Mouse (Mus musculus) cerebellum, adult 9-10 months (tissue): ENCODE results near the gene Cep112.
A peak's percentile ranks its signal among the peaks of the same experiment; 100 is the strongest.

Experiments
- DNase-seq: peaks from one replicate; pipeline ENCODE4 v3.0.0; 2022

Cep112 gene

DNA sequence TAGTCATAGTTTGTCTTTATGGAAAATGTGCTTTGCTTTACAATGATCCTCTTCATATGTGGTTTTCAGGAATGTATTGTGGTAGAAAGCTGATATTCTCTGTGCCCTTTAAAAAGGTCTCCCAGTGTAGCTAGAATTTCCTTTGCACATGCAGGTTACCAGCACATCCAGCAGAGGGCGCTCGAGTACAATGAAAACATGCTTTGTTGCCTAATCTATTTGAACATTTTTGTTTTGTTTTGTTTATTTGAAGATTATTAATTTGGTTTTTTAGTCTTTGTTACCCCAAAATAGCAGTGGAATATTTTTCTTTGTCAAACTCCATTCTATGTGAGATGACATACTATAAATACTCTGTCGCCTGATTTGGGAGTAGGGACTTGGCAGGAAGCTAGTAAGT is 24.8 kb downstream of the Cep112 start:
- DNase-seq = peak; percentile 63

DNA sequence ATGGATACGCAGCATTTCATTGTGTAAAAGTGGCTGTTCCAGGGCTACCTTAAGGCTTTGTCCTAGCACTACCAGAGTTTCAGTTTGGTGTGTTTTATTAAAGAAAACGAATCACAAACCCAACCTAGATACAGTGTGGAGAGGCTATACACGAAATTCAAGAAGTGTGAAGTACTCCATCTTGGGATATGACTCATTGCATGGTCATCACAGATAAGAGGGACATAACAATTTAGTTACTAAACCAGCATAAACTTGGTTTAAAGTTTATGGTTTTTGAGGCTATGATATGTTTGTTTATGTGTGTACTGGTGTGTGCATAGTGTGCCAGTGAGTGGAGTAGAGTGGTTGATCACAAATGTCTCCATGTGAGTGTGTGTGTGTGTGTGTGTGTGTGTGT is 34.6 kb downstream of the Cep112 start:
- DNase-seq = no peak

- no peak for DNase-seq
These were observed 39.1 kb downstream of the Cep112 start for GRCm38 (mm10) chr11:108464138-108464537.

DNA sequence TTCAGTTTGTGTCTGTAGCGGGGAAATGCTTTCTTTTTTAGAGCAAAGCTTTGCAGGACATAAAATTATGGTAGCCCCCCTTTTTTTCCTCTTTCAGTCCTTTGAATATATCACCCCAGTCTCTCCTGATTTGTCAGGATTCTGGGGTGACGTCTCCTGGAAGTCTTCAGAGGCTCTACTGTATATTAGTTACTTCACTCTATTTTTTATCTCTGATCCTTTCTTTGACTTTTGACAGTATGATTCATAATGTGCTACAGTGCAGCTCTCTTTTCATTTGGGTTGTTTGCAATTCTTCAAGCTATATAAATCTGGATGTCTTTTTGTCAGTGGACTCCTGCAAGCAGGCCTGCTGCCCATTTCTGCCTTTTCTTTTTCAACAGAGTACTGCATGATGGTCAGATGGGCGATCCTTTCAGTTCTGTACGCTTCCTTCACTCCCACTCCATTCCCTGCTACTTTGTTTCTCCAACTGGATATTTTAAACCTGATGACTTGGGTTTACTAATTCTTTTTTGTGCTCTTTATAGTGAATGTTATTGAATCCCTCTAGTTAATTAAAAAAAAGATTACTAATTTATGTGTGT is 39.8 kb downstream of the Cep112 start:
- DNase-seq = no peak

GRCm38 (mm10) chr11:108475738-108476137 is 50.7 kb downstream of the Cep112 start:
- DNase-seq = no peak

- DNase-seq = no peak
These were observed 51.2 kb downstream of the Cep112 start for GRCm38 (mm10) chr11:108476226-108476625.

- no peak for DNase-seq
These were observed 59.0 kb downstream of the Cep112 start for GRCm38 (mm10) chr11:108483976-108484375.

- DNase-seq = no peak
These were observed 63.3 kb downstream of the Cep112 start for GRCm38 (mm10) chr11:108488256-108488655.

- no peak for DNase-seq
These were observed 64.9 kb downstream of the Cep112 start for GRCm38 (mm10) chr11:108489863-108490262.

GRCm38 (mm10) chr11:108508190-108508589 is 83.2 kb downstream of the Cep112 start:
- DNase-seq = no peak

- DNase-seq = no peak
These were observed 102.9 kb downstream of the Cep112 start for GRCm38 (mm10) chr11:108527725-108528363.

DNA sequence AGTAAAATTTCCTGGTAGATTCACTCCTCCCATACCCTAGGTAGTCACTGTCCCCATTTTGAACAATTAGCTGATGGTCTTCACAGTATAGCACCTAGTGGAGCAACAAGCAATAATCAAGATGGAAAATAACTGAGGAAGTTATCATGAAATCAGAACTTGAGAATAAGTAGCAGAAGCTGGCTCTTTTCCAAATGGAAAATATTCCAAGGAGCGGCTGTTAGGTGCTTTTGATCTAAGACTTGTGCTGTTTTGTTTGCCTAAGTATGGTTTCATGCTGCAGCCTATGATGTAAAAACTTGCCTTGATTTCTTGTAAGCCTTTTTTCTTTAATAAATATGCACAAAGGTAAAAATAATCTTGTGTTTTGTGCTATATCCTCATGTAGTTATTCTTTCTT is 107.9 kb downstream of the Cep112 start:
- DNase-seq = no peak

DNA sequence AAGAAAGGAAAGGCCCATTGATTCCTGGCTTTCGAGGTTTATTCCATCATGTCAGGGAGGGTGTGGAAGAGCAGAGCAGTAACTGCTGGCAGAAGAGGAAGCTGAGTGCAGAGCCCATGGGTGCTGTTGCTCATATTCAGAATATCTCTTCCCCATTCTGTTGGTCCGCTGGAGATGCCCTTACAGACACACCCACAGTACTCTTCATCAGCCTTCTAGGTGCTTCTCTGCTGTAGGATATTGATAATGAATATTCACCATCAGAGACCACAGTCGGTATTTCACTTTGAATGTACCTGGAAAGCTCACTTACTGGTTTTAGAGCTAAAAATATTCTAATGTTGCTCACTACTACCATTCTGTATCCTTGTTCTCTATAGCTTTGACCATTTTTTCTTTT is 109.0 kb downstream of the Cep112 start:
- DNase-seq = no peak

DNA sequence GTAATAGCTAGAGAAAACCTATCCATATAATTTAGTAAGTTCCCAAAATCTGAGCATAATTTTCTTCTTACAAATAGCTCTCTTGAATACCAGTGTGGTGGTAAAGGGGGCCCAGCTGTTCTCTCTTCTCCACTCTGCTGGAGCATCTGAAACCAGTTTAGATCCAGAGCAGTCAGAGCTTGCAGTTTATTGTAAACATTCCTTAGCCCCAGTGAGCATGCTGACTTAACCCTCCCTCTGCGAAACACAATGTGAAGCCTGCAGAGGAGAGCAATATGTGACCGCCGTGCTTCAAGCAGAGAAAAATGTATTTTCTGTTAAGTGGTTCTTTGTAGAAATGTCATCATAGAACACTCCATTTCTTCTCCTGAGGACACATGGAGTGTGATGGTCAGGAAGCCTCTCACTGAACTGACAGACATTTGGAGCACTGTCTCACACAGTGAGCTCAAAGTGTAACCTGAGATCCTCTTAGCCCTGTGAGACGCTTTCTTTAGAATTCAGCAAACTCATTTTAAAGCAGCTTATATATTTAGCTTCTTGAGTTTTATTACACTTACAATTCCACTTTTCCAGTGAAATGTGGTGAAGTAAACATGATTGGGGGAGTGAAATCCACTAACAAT is 128.1 kb downstream of the Cep112 start:
- no peak for DNase-seq

DNA sequence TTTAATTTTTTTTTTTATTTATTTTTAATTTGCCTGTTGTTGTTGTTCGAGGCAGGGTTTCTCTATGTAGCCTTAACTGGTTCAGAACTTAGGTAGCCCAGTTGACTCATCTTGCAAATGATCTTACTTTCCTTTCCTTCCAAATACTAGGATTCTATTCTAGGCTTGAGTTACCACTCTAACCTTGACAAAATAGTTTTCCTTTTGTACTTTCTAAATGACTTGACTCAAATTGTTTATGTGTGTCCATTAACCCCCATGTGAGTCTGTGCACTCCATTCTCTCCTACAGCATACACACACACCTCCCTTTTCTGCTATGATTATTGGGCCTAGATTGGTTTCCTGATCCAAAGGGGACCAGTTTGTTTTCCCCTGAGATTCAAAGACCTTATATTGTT is 128.9 kb downstream of the Cep112 start:
- DNase-seq = no peak

DNA sequence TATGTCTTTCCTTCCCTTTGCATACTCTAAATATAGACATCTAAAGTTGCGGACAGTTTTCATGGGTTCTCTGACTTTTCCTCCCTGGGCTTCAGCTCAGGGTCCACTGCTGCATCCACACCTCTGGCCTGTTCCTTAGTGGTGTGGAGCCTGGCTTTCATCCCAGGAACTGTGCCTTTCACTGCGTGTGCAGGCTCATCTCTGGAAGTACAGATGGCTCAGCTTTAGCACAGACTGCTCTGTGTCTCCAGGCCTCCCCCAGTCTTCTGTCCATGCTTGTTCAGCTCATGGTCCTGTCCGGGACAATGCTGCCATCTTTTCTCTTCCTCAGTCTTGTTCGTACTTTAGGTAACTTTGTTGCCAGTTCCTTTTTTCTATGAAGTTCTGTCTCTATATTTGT is 133.6 kb downstream of the Cep112 start:
- DNase-seq = no peak

DNA sequence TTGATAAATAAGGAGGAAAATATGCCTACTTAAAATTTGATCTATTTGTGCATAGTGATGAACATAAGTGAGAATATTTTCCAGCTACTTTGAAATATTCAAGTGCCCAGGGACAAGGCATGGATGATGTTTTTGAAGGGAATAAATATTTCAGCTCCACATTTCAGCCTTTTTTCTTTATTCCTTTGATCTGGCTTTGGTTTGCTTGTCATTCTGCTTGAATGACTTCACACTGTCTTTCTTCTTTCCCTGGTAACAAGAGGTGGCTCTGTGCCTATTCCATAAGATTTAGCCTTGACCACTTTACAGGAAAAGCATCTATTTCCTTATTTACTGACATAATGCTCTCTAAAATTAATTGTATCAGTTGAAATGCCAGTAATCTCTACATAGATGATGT is 134.5 kb downstream of the Cep112 start:
- DNase-seq = no peak

- DNase-seq = no peak
These were observed 137.1 kb downstream of the Cep112 start for GRCm38 (mm10) chr11:108562076-108562475.

DNA sequence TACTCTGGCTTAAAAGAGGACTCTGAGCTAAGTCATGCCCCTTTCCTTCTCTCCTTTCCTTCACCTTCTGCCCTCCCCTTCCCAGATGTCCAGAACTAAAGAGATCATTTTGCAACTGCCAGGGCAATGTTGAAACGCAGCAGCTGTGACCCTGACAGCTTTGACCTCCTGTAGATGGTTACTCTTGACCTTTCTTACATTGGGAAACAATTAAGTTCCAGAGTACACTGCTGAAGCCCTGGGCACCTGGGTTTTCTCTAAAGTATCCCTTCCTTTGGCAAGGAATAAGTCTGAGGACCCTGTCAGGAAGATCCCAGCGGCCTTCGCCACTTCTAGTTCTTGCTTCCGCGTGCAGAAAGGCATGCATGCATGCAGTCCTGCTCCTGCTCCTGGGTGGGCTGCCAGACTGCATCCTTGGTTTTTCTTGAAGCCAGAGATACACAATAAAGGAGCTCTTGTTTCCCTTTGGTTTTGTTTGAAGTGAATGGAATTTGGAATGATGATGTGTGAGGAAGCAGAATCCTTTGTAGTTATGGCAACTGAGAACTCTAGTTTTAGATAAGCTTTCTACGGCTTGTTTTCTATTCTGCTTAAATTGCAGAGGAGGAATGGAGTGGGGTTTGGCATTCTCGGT is 161.7 kb downstream of the Cep112 start:
- no peak for DNase-seq

DNA sequence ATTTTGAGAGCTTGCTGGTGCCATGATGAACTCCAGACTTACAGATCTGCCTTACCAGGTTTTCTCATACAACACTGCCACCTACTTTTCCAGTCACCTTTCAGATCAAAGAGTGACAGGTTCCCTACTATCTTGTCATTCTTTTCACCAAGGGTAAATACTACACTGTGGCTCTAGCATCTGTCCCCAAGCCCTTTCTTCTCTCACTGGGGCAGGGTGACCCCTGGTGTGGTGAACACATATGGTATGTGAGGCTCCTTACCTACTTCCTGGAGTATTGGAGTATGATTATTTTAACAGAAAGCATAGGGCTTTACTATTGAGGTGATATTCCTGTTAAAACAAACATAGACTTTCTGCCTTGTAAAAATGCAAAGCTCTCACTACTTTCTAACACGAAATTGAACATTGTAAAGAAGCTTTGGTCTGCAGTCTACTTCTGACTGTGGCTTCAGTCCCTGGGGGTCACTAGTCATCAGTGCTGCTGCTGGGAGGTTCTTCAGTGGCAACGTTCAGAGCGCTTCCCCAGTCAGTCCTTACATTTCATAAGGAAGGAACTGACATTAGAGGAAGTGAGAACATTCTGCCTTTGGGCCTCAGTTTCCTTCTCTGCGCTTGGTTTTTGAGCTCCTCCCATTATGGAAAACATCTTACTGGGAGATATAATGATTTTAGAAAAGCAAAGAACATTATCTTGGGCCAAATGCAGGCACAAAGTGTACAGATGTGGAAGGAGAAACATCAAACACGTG is 168.4 kb downstream of the Cep112 start:
- no peak for DNase-seq

DNA sequence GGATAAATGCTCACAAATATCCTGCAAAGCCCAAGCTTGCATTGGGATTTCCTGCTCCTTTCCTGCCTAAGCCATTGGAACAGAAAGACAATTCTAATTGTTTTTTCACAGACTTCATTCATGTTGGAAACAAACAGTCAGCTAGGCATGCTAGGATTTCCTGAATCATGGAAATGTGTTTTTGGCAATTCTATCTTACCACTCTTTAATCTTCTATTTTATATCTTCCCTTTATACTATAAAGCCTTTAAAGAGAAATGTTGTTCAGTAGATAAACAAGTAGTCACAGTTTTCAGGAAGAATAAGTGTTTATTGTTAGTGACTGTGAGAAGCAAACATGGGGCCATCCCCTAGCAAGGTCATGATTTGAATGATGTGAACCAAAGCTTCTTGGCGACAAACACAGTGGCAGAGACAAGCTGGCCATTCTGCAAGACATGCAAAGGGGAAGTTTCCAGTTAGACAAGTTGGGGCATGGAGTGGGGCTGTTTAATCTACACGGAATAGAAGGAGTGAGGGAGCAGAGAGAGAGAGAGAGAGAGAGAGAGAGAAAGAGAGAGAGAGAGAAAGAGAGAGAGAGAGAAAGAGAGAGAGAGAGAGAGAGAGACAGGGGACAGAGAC is 169.1 kb downstream of the Cep112 start:
- no peak for DNase-seq

GRCm38 (mm10) chr11:108605301-108605700 is 180.3 kb downstream of the Cep112 start:
- no peak for DNase-seq

DNA sequence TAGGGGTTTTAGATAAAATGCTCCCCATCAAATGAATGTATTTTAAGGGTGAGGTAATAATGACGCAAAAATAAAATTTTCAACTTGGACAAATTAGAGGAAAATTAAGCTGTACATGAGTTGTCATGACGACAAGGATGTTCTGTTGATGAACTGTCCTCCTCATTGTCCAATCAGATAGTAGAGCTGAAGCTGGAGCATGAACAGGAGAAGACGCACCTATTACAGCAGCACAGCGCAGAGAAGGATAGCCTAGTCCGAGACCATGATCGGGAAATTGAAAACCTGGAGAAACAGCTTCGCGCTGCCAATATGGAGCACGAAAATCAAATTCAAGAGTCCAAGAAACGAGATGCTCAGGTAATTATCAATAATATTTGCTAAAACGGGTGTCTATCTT is 181.0 kb downstream of the Cep112 start:
- DNase-seq = no peak
